Mouse (Mus musculus): ENCODE results near the gene Gpr55.

- no peak for TF ChIP-seq CTCF (IDR thresholded peaks at IDR 0.05; ENCODE audit: borderline replicate concordance, extremely low read depth, insufficient read depth, insufficient read length)
- TF ChIP-seq POLR2A (IDR thresholded peaks at IDR 0.05; ENCODE audit: borderline replicate concordance, extremely low read depth, insufficient read depth, insufficient read length, poor library complexity, severe bottlenecking) = no peak
Measured at GRCm38 (mm10) chr1:85915890-85916289, 44.9 kb downstream of the Gpr55 start.

All from brain, embryonic 14.5 days (tissue).